Mouse (Mus musculus) left cerebral cortex, adult 11 months (tissue): ENCODE data around the gene Tnnc1.

Experiments used
- DNase-seq: peaks from one replicate; pipeline ENCODE4 v3.0.0; 2022; ENCODE audit warnings: low spot score

The Tnnc1 gene

GRCm38 (mm10) chr14:31258476-31259050 is 50.5 kb downstream of the Tnnc1 start:
- no peak for DNase-seq

- no peak for DNase-seq
These were observed 52.3 kb downstream of the Tnnc1 start for GRCm38 (mm10) chr14:31260374-31260773.

GRCm38 (mm10) chr14:31260932-31261331 is 52.8 kb downstream of the Tnnc1 start:
- no peak for DNase-seq
